Mouse (Mus musculus) adipocyte (in vitro differentiated cells): ENCODE measurements around the gene Gm10271.

ENCODE experiments used
- DNase-seq: peaks from one replicate; pipeline ENCODE4 v3.0.0-alpha.2; 2016; ENCODE audit warnings: low spot score

Gene Gm10271

DNA sequence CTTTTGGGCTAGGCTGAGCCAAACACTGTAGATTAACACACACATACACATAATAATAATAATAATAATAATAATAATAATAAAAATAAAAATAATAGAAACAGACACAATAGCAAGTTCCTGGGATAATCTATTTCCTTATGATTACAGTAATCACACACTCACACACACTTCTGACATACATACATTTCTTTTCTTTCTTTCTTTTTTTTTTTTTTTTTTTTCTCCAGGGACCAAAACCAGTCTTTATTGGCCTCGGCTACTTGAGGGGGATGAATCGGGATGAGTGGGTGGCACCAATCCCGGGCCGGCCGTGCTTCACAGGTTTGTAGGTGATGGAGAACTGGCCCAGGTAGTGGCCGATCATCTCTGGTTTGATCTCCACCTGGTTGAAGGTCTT, at the start of gene Gm10271:
Gm10271 (minus strand) TSS at position 101 of the 400 bp plus-strand sequence.
- no peak for DNase-seq

DNA sequence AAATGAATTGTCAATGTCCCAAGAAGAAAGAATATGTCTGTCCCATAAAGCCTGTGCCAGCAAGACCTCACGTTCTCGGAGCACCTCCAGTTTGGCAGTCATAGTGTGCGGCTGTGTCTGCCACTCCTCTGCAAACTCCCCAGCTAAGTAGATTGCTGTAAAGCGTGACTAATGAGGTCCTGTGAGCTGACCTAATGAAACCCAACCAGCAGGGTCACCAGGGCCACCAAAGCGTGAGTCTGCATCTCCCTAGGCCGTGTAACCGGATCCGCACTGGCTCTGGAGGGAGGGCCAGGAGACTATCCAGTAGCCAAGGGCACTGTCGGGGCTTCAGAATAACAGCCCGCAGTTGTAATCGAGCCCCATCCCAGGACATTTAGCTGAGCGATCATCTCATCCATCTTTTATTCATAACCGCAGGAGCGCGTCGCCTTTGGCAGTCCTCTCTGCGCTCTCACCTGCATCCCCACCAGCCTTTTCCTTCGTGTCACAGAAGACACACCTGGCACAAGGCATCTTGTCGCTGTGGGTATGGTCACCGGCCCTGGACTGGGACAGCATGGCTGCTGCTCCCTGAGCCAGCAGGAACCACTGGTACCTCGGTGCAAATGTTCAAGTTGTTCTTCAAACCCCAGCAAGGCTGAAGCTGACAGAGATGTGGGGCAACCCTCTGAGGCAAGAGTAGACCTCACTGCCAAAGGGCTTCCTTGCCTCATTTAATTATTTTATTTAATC, 48.8 kb upstream of the Gm10271 start:
- no peak for DNase-seq

DNA sequence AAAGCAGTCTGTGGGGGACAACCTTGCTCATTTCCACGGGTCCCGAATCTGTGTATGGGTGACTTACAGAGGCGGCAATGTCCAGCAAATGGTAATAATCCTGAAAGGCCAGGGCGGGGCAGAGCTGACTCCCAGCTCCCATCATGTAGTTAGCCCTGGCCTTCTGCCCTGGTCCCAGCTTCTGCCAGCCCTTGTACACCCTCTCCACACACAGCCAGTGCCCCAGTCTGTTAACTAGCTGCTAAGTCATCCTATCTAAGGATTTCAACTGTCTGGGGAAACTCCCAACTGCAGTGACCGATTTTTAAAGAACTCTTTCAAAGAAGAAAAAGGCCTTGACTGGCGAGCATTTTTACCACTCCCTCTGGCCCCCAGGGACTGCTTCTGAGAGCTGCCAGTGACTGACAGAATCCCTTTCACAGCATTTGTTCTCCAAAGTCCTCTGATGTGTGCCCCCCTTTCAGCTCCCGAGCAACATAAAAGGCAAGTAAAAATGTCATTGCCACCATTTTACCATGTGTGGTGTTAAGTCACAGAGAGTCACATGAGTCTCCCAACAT, 46.0 kb upstream of the Gm10271 start:
- no peak for DNase-seq

DNA sequence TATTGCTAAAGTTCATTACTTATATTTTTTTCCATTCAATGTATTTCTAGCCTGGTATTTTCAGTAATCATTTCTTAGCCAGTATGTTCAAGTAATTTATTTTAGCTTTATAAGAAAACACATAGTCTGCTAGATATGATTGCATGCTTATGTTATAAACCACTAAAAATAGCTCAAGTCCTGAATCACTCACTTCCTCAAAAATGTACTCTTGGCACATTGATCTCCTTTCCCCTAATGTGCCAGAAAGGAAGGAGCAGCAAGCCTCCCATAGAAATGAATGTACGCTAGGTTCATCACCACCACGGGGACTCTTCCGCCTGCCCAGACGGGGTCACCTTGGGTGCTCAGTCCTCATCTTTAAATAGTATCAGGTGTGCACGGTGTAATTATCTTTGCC, 42.2 kb upstream of the Gm10271 start:
- DNase-seq: no peak

DNA sequence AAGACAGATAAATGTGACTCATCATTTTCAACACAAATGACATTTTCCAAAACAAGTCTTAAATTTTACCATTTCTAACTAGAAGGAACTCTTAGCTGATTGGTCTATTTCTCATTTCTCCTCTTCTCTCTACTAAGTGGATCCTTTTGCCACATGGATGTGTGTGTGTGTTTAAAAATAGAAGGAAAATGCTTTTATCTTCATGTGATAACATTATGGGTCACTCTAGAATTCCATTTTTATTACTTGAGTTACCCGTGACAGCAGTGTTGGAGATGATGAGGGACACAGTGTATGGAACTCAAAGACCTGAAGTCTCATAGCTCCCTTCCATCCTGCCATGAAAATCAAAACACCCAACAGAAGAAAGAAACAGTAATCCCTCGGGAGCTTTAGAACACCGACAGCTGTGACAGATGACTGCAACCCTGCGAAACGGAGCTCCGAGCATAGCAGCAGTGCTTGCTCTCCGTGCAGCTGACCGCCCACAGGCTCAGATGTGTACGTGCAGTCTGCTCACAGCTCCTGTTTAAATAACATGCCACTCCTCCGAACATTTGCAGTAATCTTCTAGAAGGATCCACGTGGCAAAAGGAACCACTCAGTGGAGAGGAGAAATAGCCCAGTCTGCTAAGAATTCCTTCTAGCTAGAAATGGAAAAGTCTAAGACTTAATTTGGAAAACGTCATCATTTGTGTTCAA, 41.4 kb upstream of the Gm10271 start:
- DNase-seq: no peak

DNA sequence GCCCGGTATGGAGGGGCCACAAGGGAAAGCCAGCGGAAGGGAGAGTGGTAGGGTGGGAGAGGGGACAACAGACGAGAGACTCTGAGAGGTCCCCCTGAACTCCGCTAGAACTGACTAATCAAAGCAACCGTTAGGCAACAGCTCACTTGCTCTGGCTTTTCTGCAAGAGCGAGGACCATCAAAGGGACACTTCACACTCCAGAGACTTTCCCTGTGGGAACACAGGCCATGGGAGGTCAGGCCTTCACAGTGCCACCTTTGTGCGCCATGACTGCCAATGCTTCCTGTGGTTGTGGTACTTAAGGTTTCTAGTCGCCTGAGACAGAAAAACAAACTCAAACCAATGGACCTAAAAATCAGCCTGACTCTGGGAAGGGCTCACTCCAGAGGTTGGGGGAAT, 38.6 kb upstream of the Gm10271 start:
- DNase-seq: no peak

DNA sequence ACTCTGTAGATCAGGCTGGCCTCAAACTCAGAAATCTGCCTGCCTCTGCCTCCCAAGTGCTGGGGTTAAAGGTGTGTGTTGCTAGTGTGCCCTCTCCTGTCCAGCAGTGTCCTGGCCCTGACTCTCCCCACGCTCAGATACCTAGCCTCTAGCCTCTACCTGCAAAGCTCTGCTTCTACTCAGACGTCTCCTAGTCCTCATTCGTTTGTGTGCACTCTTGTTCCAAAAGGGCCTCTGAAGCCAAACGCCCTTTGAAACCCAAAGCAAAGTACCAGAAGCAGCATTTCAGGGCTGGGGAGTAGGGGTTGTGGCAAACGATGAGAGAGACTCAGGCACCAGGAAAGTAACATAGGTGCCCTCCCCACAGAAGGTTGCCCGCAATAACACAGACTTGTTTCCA, 37.3 kb upstream of the Gm10271 start:
- DNase-seq: no peak

DNA sequence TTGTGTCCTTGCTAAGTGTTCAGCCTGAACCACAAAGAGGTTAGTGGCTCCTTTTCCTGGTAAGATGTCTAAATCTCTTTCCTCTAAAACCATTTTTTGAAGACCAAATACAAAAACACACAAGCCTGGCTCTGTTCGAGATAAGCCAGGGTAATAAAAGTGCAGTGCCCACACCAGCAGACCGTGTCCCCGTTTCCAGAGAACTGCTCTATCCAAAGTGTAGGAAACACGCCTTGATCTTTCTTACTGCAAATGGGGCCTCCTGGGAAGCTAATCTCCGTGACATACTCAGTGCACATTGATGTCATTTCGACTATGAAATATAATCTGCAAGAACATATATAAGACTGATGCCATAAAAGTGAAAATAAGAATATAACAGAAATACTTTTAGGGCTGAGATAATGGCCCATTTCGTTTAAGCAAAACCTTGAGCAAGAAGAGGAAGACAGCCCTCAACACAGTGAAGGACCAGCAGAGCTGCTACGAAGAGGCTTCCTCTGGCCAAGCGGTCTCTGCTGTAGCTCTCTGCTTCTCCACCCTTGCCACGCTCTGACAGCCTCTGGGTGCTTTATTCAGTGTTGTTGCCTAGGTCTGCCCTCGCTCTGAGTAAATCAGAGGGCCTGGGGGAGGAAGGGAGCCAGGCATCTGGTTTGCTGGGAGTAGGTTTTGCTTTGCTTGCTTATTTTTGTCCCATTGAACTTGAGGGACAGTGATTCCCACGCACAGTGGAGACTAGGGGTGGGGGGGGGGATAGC, 33.5 kb upstream of the Gm10271 start:
- DNase-seq: no peak

DNA sequence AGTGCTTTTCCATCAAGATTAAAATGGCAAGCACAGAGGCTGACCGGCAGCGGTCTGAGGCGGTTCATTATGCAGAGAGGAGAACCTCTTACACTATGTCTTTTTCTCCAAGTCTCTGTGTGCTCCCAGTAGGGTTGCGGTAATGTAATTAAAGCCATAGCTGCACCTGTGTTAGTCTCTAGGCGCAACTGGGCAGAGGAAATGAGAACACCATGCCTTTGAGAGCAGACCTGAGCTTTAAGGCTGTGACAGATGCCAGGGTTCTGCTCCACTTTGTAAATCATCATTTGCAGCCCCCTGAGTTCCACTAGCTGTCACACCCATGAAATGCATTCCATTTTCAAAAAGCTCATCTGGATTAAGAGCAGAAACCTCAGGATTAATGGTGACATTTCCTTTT, 32.3 kb upstream of the Gm10271 start:
- DNase-seq: no peak

DNA sequence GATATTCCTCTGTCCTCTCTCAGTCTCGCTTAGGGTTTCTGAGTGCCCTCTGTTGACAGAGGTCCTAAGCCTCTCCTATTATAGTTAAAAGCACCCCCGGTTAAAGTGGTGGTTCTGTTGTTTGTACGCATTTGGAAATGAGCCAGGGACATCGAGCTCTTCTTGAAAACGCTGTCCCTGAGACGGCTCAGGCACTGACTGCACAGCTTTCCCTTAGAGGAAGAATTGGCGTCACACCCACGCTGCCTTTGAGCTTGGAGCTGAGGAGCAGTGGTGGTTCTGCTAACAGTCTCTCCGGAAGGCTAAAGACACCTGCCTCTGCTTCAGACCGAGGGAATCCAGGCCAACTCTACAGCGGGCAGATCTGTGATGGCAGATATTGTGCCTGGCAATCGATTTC, 28.6 kb upstream of the Gm10271 start:
- DNase-seq: no peak

DNA sequence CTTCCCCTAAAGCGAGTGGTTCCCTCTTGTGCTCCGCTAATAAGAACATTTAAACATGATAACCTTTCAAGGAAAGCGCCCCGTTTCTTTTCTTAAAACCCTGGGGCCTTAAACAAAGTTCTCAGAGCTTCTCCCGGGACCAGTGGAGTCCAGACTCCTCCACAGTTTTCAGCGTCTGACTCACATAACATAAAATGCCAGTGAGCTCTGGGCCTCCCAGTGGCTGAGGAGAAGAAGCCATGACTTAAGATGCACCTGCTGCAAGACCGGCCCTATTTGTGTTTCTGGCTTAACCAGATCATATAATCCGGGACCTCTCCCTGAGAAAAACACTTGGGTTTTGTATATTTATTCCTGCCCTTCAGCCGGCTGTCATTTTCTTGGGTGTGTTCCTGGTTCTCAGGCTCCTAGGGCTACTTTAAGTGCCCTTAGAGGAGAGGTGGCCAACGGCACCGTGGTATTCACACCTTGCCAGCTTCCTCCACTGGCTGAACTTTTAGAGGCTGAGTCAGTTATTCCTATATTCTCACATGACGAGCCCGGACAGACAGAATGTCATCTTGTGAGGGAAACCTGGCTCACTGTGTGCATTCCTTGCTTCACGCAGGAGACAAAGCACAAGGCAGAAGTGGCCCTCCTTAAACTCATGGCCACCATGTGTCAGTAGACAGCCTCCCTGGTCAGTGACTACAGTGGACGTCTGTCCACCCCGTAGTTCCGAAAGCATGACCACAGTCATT, 26.5 kb upstream of the Gm10271 start:
- DNase-seq: no peak

DNA sequence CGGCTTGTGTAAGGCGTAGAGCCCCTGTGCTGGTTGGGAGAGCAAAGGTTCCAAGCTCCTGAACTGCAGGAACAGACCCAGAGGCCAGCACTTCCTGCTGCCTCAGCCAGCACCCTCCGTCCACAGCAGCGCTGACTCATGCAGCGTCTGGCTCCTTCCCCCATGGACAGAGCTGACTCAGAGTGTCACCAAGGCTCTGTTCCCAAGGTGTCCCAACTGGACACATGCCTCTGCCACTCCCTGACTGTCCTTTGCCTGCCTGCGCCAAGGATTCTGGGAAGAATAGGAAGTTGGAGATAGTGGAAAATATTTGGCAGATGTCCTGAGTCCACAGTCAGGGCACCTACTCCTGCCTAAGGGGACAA, 23.8 kb upstream of the Gm10271 start:
- peak; percentile 75 for DNase-seq

DNA sequence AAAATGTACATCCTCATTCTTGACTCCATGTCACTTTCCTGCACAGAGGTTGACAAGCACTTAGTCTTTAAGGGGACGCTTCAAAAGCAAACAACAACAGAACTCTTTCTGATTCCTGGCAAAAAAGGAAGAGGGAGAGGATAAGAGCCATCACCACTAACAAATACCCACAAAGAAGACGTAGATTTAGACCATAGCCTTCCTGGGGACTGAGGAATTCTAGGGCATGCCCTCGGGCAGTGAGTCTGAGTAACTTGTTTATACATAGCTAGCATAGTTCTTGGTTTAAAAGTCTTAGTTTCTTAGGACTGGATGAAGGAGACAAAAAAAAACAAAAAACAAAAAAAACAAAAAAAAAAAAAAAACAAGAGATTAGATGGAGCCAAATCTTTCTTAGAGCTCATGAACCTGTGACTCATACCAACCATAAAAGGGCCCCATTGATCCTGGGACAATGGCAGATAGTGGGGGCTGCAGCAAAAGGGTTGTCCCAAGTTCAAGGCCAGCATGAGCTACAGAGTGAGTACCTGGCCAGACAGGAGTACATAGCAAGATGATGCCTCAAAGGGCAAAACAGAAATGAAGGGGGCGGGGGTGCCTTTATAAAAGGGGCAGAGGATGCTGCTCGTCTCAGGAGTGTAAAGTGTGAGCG, 23.3 kb upstream of the Gm10271 start:
- DNase-seq: peak; percentile 13

DNA sequence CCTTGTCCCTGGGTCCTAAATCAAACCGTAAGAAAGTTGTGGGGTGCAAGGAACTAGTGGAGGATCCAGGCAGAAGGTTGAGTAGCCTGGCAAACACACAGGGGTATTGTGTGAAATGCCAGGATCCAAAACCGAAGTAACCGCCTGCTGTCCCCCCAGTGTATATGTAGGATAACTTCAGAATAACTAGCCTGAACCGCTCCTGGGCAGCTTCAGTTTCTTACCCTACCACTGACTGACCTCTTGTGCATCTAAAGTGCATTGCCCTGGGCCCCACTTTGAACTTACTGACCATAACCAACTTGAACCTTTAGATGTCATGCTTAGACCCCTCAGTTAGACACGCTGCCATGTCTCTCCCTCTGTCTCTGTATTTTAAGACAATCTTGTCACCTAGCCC, 22.8 kb upstream of the Gm10271 start:
- no peak for DNase-seq

DNA sequence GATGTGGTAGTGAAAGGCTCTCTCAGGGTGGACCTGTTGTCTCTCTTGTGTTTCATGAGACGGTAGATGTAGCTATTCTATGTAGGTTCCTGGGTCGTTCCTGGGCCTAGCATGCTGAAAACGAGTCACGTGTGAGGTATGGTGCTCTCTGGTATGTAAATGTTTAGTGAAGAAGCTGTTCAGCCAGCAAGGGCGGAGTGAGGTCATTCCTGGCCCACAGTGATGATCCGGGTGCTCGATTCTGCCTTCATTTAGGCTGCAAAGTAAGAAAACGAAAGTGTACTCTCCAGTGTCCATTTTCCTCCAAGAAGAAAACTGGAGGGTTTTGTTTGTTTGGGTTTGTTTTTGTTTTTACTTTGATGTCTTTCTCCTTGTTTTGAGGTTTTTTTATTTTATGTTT, 21.6 kb upstream of the Gm10271 start:
- DNase-seq: no peak

DNA sequence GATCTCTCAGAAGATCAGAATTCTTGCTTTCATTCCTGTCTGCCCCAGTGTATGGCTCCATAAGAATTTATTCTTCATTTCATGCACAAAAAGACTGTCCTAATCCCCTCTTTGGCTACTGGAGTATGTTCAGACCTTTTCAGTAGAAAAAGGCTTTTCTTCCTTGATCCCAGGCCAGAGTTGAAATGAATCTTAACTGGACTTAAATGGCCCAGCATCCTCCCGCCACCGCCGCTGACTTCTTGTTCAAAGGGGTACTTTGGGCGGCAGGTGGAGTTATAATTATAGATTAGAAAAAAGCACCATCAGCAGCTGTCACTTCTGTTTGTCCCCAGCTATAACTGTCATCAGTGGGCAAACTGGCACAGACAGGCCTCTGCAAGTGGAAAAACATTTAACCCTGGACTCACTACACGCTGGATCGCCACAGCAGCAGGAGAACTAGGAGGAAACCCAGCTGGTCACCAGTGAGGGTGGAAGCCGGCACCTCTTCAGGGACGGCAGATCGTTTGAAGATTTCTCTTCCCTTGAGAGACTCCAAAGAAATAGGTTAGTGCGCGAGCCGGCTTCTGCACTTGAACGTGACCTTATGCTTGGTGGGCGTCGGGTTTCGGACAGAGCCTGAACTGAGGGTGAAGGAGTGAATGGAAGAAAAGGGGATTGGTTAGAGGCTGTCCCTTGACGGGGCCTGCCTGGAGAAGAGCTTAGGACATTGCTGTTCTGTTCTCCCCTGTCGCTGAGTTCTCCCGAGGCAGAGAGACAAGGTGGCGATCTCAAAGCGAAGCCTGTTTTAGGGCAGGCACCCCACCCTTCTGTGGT, 14.1 kb upstream of the Gm10271 start, which contains the start of gene Best3:
Best3 (plus strand) TSS at position 51 of the 819 bp plus-strand sequence.
- no peak for DNase-seq

DNA sequence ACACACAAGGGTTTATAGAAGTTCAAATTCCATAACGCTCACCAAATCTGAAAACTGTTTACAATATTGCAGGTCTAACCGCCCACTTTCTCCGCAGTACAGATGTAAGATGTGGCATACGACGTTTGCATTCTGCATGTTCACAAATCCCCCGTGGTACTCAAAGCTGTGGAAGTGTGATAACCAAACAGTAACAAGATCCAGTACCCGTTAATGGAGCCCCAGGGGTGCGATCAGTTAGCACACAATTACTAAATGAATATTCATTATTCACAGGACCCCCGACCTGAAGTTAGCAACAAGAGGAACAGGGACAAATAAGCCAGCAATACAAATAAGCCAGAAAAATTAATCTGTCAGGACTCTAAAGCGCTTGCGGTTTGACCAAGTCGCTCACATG, 12.4 kb upstream of the Gm10271 start:
- DNase-seq: no peak

DNA sequence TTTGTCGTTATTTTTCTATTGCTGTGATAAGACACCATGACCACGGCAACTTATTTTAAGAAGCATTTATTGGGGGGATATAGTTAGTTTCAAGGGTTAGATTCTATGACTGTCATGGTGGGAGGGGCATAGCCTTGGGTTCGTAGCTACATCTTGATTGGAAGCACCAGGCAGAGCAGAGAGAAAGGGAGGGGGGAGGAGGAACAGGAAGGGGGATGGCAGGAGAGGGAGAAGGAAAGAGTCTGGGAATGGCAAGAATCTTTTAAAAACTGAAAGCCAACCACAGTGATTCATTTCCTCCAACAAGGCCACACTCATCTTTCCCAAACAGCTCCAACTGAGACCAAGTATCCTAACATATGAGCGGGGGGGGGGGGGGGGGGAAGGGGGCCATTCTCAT, 10.1 kb upstream of the Gm10271 start:
- DNase-seq: no peak

DNA sequence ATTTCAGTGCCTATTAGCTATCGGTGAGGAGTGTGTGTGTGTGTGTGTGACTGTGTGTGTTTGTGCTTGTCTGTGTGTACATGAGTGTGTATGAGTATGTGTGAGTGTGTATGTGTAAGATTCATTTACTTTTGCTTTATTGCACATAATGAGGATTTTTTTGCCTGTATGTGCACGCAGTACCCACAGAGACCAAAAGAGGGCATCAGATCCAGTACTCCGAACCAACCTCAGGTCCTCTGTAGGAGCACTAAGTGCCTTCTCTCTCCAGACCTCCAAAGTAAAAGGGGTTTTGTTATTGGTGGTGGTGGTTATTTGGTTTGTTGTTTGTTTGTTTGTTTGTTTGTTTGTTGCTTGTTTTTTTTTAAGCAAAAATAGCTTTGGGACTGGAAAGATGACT, 8.5 kb upstream of the Gm10271 start:
- DNase-seq: no peak

DNA sequence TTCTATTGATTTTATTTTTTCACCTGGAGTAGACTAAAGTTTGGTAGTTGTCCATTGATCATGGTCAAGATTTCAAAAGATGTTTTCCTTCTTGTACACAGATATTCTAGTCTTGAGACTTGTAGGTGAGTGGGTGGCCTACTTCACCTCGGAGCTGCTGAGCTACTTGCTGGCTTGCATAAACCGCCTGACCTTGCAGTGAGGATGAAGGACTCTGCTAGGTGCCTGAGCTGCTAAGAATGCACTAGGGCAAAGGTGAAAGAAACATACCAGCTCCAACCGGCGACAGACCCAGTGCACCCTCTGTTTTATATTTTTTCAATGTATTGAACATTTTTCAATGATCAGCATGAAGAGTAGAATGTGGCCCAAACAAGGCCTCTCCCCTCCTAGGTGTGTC, 7.9 kb upstream of the Gm10271 start:
- no peak for DNase-seq

DNA sequence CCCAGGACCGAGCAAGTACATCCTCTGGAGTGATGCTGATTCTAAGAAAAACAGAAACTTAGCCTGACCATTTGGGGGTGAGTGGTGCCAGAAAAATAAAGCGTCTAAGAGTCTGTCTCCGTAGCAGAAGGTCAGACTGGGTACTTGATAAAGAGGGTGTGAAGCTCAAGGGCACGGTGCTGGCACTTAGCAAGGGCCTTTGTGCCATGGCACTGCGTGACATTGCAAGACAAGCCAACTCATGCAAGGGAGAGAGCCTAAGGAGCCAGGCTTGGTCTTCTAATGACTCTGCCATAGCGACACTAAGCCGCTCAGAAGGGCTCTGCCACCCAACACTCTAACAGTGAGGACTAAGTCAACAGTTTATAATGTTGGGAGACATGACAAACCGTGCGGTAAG, 6.4 kb upstream of the Gm10271 start:
- no peak for DNase-seq
